Mouse (Mus musculus) ZHBTc4 (cell line): ENCODE data around the gene Gm20388.

Experiments used
- DNase-seq: peaks from one replicate; pipeline ENCODE4 v3.0.0-alpha.2; 2011; ENCODE audit warnings: low read depth, low spot score

Gm20388 gene

GRCm38 (mm10) chr8:123787254-123787897 is 3876.7 kb downstream of the Gm20388 start:
- DNase-seq: peak; percentile 72

GRCm38 (mm10) chr8:123788416-123789170 is 3878.0 kb downstream of the Gm20388 start:
- no peak for DNase-seq

GRCm38 (mm10) chr8:123789461-123789860 is 3878.8 kb downstream of the Gm20388 start:
- no peak for DNase-seq

- DNase-seq: peak; percentile 85
Observed at GRCm38 (mm10) chr8:123789970-123790369, 3879.3 kb downstream of the Gm20388 start.

- DNase-seq: no peak
Observed at GRCm38 (mm10) chr8:123791101-123791844, 3880.6 kb downstream of the Gm20388 start.

GRCm38 (mm10) chr8:123791845-123792225 is 3881.2 kb downstream of the Gm20388 start:
- no peak for DNase-seq

- DNase-seq: no peak
Observed at GRCm38 (mm10) chr8:123793900-123794299, 3883.3 kb downstream of the Gm20388 start.

- DNase-seq: no peak
Observed at GRCm38 (mm10) chr8:123794766-123795165, 3884.1 kb downstream of the Gm20388 start.

GRCm38 (mm10) chr8:123796758-123797157 is 3886.1 kb downstream of the Gm20388 start:
- DNase-seq: no peak

- no peak for DNase-seq
Observed at GRCm38 (mm10) chr8:123797928-123798327, 3887.3 kb downstream of the Gm20388 start.

- DNase-seq: no peak
Observed at GRCm38 (mm10) chr8:123799434-123799833, 3888.8 kb downstream of the Gm20388 start.

- DNase-seq: no peak
Observed at GRCm38 (mm10) chr8:123799885-123800284, 3889.2 kb downstream of the Gm20388 start.

GRCm38 (mm10) chr8:123800867-123801266 is 3890.2 kb downstream of the Gm20388 start:
- DNase-seq: peak; percentile 45

- no peak for DNase-seq
Observed at GRCm38 (mm10) chr8:123801538-123801937, 3890.9 kb downstream of the Gm20388 start.

- DNase-seq: no peak
Observed at GRCm38 (mm10) chr8:123803639-123804038, 3893.0 kb downstream of the Gm20388 start.

GRCm38 (mm10) chr8:123804586-123804985 is 3893.9 kb downstream of the Gm20388 start:
- no peak for DNase-seq

GRCm38 (mm10) chr8:123805209-123805717 is 3894.6 kb downstream of the Gm20388 start:
- no peak for DNase-seq

- DNase-seq: peak; percentile 96
Observed at GRCm38 (mm10) chr8:123805718-123806373, 3895.2 kb downstream of the Gm20388 start, which contains the start of gene Rab4a. TSS of gene Rab4a (plus strand) at chr8:123805985.

GRCm38 (mm10) chr8:123806374-123806935 is 3895.8 kb downstream of the Gm20388 start:
- peak; percentile 91 for DNase-seq

- DNase-seq: peak; percentile 83
Observed at GRCm38 (mm10) chr8:123807024-123807431, 3896.4 kb downstream of the Gm20388 start.
